Mouse (Mus musculus) natural killer cell, adult 2 months (primary cell): ENCODE results near the gene Gm20852.
"Not testable (repeated sequence)": the region's sequence is repeated elsewhere in the genome, so short reads cannot be mapped to it uniquely, and the experiment has no call there.

ENCODE experiments used
- DNase-seq, 2 experiments: peaks; one replicate each; pipeline ENCODE4 v3.0.0; 2022; ENCODE audit warnings: low spot score in 2 of 2

The Gm20852 gene

GRCm38 (mm10) chrY:66742023-66742422 lies at the start of gene Gm20852:
TSS of gene Gm20852 (minus strand) at chrY:66742123.
- DNase-seq: not testable (repeated sequence)
